Mouse (Mus musculus) testis, adult 2 months (tissue): ENCODE measurements at regions not wholly inside any gene's neighbourhood (a gene's known extent, or its start where the extent isn't known, plus 50 kb on each side); places are given as distances from the start of the nearest gene placed in this dataset.

Experiments
- CTCF ChIP-seq: fragments of 200-500 bp; IDR thresholded peaks from 2 replicates; pipeline ENCODE4 v1.5.1; 2012; ENCODE audit warnings: low read depth, mild to moderate bottlenecking, inconsistent platforms, low read length, moderate library complexity; ENCODE audit not compliant: control insufficient read depth, insufficient read depth, insufficient replicate concordance
- POLR2A ChIP-seq: fragments of 200-500 bp; IDR thresholded peaks from 2 replicates; pipeline ENCODE4 v1.6.1; 2012; ENCODE audit warnings: low read depth, mild to moderate bottlenecking, inconsistent platforms, low read length, moderate library complexity; ENCODE audit not compliant: control insufficient read depth

- TF ChIP-seq CTCF = no peak
- no peak for TF ChIP-seq POLR2A
These were observed 120.7 kb downstream of the Gm4791 start for GRCm38 (mm10) chr9:47119253-47119652.
